Mouse (Mus musculus) embryonic facial prominence, embryonic 11.5 days (tissue): Measurements from ENCODE around the gene Meiob. TPM values are rescaled to one million over a fixed set of nuclear protein-coding genes. Genes with fewer than 3 reads are reported as not detected.

Source experiments
- ATAC-seq: fragments of 200-750 bp; cut with Nextera tagmentation; replicated peaks from 2 replicates; pipeline ENCODE4 v1.8.0; 2017; ENCODE audit warnings: low read depth; ENCODE audit not compliant: insufficient number of reproducible peaks, low FRiP score, low TSS enrichment
- DNase-seq: peaks from one replicate; pipeline ENCODE4 v3.0.0-alpha.2; 2015; ENCODE audit warnings: low spot score
- H3K27ac ChIP-seq: fragments of 300-500 bp; sonication (generic); replicated peaks from 2 replicates; pipeline ENCODE4 v1.5.1; 2014; ENCODE audit warnings: mild to moderate bottlenecking, low read depth, low read length, control low read depth
- H3K27me3 ChIP-seq: fragments of 300-500 bp; sonication (generic); 2 replicates; pipeline ENCODE4 v1.6.1; 2014; ENCODE audit warnings: mild to moderate bottlenecking, low read length, moderate library complexity, mixed read lengths; ENCODE audit not compliant: control insufficient read depth, insufficient read depth
- H3K36me3 ChIP-seq: fragments of 300-500 bp; sonication (generic); replicated peaks from 2 replicates; pipeline ENCODE4 v1.6.1; 2014; ENCODE audit warnings: low read depth, mild to moderate bottlenecking, low read length, moderate library complexity, mixed read lengths; ENCODE audit not compliant: control insufficient read depth, insufficient read depth
- H3K4me1 ChIP-seq: fragments of 300-500 bp; sonication (generic); 2 replicates; pipeline ENCODE4 v1.6.1; 2014; ENCODE audit warnings: low read length, mixed read lengths; ENCODE audit not compliant: control insufficient read depth, insufficient read depth
- H3K4me2 ChIP-seq: fragments of 300-500 bp; sonication (generic); 2 replicates; pipeline ENCODE4 v1.6.1; 2014; ENCODE audit warnings: low read depth, mild to moderate bottlenecking, control low read depth, low read length, moderate library complexity
- H3K4me3 ChIP-seq: fragments of 300-500 bp; sonication (generic); 2 replicates; pipeline ENCODE4 v1.5.1; 2014; ENCODE audit warnings: low read depth, low read length, control low read depth
- H3K9ac ChIP-seq: fragments of 300-500 bp; sonication (generic); replicated peaks from 2 replicates; pipeline ENCODE4 v1.6.1; 2014; ENCODE audit warnings: mild to moderate bottlenecking, control low read depth, low read length
- H3K9me3 ChIP-seq: fragments of 300-500 bp; sonication (generic); replicated peaks from 2 replicates; pipeline ENCODE4 v1.6.1; 2016; ENCODE audit warnings: mild to moderate bottlenecking, low read length, inconsistent platforms, mixed read lengths; ENCODE audit not compliant: control insufficient read depth
- WGBS: fragments of 180-500 bp; shearing (Covaris S2); extraction: QIAGEN DNeasy Blood & Tissue Kit; methylation state at CpG from one replicate; pipeline ENCODE4 v1.1.7; 2014; 5-methylcytosine and 5-hydroxymethylcytosine counted together
- polyA plus RNA-seq: library from polyadenylated mRNA; unstranded; fragments of >200 nt; fragmentation: Nextera tagmentation; extraction: Ambion mirVana; gene quantifications from 2 replicates; pipeline ENCODE4 v1.2.1, GENCODE M21; 2014

Gene Meiob
- polyA plus RNA-seq, 1 experiment from 2014 or later: not detected

GRCm38 (mm10) chr17:24839842-24840241 is 35.8 kb downstream of the Meiob start, which contains the start of gene Hagh:
TSS of gene Hagh (plus strand) at chr17:24840143.
- no peak within 1 kb of the TSS for H3K4me2 ChIP-seq
- H3K9me3 ChIP-seq: no peaks in the 10 kb centered on the region
- H3K9ac ChIP-seq: no peak within 1 kb of the TSS
- no peaks in the 10 kb centered on the region for H3K36me3 ChIP-seq
- ATAC-seq (no peak), DNase-seq (no peak)
- no peaks in the 10 kb centered on the region for H3K4me1 ChIP-seq
- H3K27me3 ChIP-seq: no peaks in the 10 kb centered on the region
- 71% methylated on average over 8 of the region's 8 CpGs for WGBS
- no peak within 1 kb of the TSS for H3K4me3 ChIP-seq
- no peak within 1 kb of the TSS for H3K27ac ChIP-seq

DNA sequence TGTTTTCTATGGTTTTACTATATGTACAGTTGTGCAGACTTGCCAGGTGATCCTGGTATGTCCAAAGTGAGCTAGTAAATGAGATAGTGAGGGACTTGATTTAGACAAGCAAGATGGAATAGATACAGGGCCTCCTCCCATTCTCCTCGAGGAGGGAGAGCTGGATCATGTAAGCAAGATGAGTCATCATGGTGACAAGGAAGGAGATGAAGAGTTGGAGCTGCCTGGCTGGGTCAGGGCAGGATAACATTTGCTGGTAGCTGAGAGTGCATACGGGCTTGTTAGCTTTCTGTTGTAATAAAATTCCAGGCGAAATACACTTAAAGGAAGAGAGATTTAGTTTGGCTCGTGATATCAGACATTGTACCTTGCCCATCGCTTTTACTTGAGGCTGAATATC is 36.3 kb downstream of the Meiob start:
- ATAC-seq (no peak), DNase-seq (no peak)
- H3K4me1 ChIP-seq: no peaks in the 10 kb centered on the region
- no peak overlapping the region for H3K27ac ChIP-seq
- no peak overlapping the region for H3K4me2 ChIP-seq
- no peaks in the 10 kb centered on the region for H3K36me3 ChIP-seq
- no peak overlapping the region for H3K9ac ChIP-seq
- 61% methylated on average over 5 of the region's 5 CpGs for WGBS
- H3K9me3 ChIP-seq: no peaks in the 10 kb centered on the region
- H3K27me3 ChIP-seq: no peaks in the 10 kb centered on the region
- H3K4me3 ChIP-seq: no peak overlapping the region

DNA sequence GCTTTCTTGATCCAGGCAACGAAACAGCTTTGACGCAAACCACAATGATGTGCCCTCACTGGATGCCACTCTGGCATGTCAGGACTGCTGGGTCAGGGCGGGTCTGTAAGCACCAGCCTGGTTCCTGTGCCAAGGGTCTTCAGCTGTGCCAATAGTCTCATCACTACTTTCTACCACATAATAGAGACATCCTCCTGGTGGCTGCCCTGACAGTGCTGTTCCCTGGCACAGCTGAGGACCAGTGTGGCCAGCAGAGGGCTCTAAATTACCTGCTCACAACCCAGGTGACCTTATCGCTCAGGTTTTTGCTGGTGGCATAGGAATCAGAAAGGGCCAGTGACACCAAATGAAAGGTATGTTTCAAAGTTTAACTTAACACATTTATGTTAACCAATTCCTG is 37.0 kb downstream of the Meiob start:
- no peak overlapping the region for H3K4me2 ChIP-seq
- no peak for ATAC-seq
- no peak overlapping the region for H3K9ac ChIP-seq
- WGBS: 46% methylated on average over 4 of the region's 4 CpGs
- H3K36me3 ChIP-seq: no peaks in the 10 kb centered on the region
- no peaks in the 10 kb centered on the region for H3K4me1 ChIP-seq
- H3K9me3 ChIP-seq: no peaks in the 10 kb centered on the region
- H3K27ac ChIP-seq: no peak overlapping the region
- no peak for DNase-seq
- H3K27me3 ChIP-seq: no peaks in the 10 kb centered on the region
- no peak overlapping the region for H3K4me3 ChIP-seq

- 47% methylated on average over 2 of the region's 2 CpGs for WGBS
- no peaks in the 10 kb centered on the region for H3K4me1 ChIP-seq
These were observed 38.5 kb downstream of the Meiob start for GRCm38 (mm10) chr17:24842631-24843030.

DNA sequence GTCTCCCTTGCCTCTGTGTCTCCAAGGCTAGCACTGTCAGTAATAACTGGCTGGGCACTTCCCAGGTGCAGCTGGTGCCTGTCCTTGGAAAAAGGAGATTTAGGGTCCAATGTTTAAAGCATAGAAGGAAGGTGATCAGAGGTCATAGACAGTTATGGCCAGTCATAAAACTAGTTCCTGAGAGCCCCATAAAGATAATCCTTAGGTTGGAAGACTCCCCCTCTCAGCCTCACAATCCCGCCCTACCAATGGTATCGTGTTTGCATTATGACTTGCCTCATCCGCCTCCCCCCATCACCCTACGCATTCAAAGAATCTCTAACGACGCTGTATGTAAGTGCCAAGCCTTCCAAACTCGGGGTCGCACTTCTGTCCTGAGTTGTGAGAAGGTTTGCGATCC is 40.4 kb downstream of the Meiob start:
- ATAC-seq (no peak), DNase-seq (no peak)
- no peak overlapping the region for H3K4me3 ChIP-seq
- no peak overlapping the region for H3K27ac ChIP-seq
- H3K27me3 ChIP-seq: no peaks in the 10 kb centered on the region
- H3K9ac ChIP-seq: no peak overlapping the region
- H3K9me3 ChIP-seq: no peaks in the 10 kb centered on the region
- no peak overlapping the region for H3K4me2 ChIP-seq
- WGBS: 54% methylated on average over 9 of the region's 9 CpGs
- H3K4me1 ChIP-seq: no peaks in the 10 kb centered on the region
- H3K36me3 ChIP-seq: no peaks in the 10 kb centered on the region

More at GRCm38 (mm10) chr17:24842631-24843030, 38.5 kb downstream of the Meiob start:
- H3K9ac ChIP-seq: no peak overlapping the region
- H3K4me3 ChIP-seq: no peak overlapping the region
- H3K4me2 ChIP-seq: no peak overlapping the region
- H3K27me3 ChIP-seq: no peaks in the 10 kb centered on the region
- no peak overlapping the region for H3K27ac ChIP-seq
- ATAC-seq: no peak
- no peaks in the 10 kb centered on the region for H3K36me3 ChIP-seq
- no peak for DNase-seq
- no peaks in the 10 kb centered on the region for H3K9me3 ChIP-seq

GRCm38 (mm10) chr17:24847386-24847785 is 43.3 kb downstream of the Meiob start:
- Histone ChIP-seq H3K4me2 (no peak overlapping the region), H3K4me3 (no peak overlapping the region), H3K27ac (no peak overlapping the region), H3K9me3 (no peaks in the 10 kb centered on the region), H3K36me3 (no peaks in the 10 kb centered on the region), H3K4me1 (peaks cover 3% of the 10 kb centered on the region; the same call in 1 of the 2 replicates), H3K27me3 (no peaks in the 10 kb centered on the region; the same call in 1 of the 2 replicates), H3K9ac (no peak overlapping the region)
- DNase-seq (no peak), ATAC-seq (no peak)
- 95% methylated on average over 1 of the region's 1 CpGs for WGBS

- ATAC-seq (no peak), DNase-seq (no peak)
- Histone ChIP-seq H3K9me3 (no peaks in the 10 kb centered on the region), H3K27ac (no peak overlapping the region), H3K36me3 (no peaks in the 10 kb centered on the region), H3K4me2 (no peak overlapping the region), H3K9ac (no peak overlapping the region), H3K4me1 (peaks cover 3% of the 10 kb centered on the region; the same call in 1 of the 2 replicates), H3K4me3 (no peak overlapping the region), H3K27me3 (no peaks in the 10 kb centered on the region; the same call in 1 of the 2 replicates)
These were observed 44.5 kb downstream of the Meiob start for GRCm38 (mm10) chr17:24848600-24849031.

- Histone ChIP-seq H3K4me2 (peak overlapping the region; percentile 77), H3K4me3 (peak overlapping the region; percentile 80), H3K9me3 (no peaks in the 10 kb centered on the region), H3K4me1 (peaks cover 3% of the 10 kb centered on the region; the same call in 1 of the 2 replicates), H3K36me3 (no peaks in the 10 kb centered on the region), H3K27ac (peak overlapping the region; percentile 72), H3K27me3 (no peaks in the 10 kb centered on the region; the same call in 1 of the 2 replicates), H3K9ac (peak overlapping the region; percentile 69)
- DNase-seq (peak; percentile 65), ATAC-seq (peak; percentile 51; the same call in 1 of the 2 replicates)
- WGBS: under 1% methylated on average over 21 of the region's 21 CpGs
These were observed 45.6 kb downstream of the Meiob start for GRCm38 (mm10) chr17:24849733-24850064.
